Mouse (Mus musculus): Measurements from ENCODE around the gene Xpnpep2. TPM values are rescaled to one million over a fixed set of nuclear protein-coding genes. Genes with fewer than 3 reads are reported as not detected.

The Xpnpep2 gene
- total and polyA plus RNA-seq, 2 experiments from 2014 or later, result 0.62 to 0.76 TPM

- Histone ChIP-seq H3K4me2 (ENCODE audit: low read depth) (no peak overlapping the region), H3K9ac (no peak overlapping the region), H3K4me1 (ENCODE audit: insufficient read depth) (no peaks in the 10 kb centered on the region), H3K27me3 (ENCODE audit: insufficient read depth, low read length) (no peaks in the 10 kb centered on the region), H3K36me3 (ENCODE audit: insufficient read depth) (no peaks in the 10 kb centered on the region), H3K4me3 (ENCODE audit: low read depth, low read length) (no peak overlapping the region), H3K9me3 (ENCODE audit: low read length) (no peaks in the 10 kb centered on the region), H3K27ac (ENCODE audit: low read depth, low read length) (no peak overlapping the region)
- DNase-seq, result peak; percentile 20
- peak; percentile 56 for ATAC-seq
- no peak for TF ChIP-seq CTCF (IDR thresholded peaks at IDR 0.05; ENCODE audit: low read depth)
- 73% methylated on average over 4 of the region's 4 CpGs for WGBS
Observed at GRCm38 (mm10) chrX:48076806-48077425, 31.6 kb upstream of the Xpnpep2 start.

GRCm38 (mm10) chrX:48082364-48082763, 26.2 kb upstream of the Xpnpep2 start:
- H3K9me3 ChIP-seq (ENCODE audit: low read length), result no peaks in the 10 kb centered on the region
- no peaks in the 10 kb centered on the region for H3K4me1 ChIP-seq (ENCODE audit: insufficient read depth)
- DNase-seq, result no peak
- H3K4me3 ChIP-seq (ENCODE audit: low read depth, low read length), result no peak overlapping the region
- no peak overlapping the region for H3K4me2 ChIP-seq (ENCODE audit: low read depth)
- TF ChIP-seq CTCF (IDR thresholded peaks at IDR 0.05; ENCODE audit: low read depth), result no peak
- H3K27ac ChIP-seq (ENCODE audit: low read depth, low read length), result no peak overlapping the region
- WGBS, result 62% methylated on average over 5 of the region's 5 CpGs
- H3K36me3 ChIP-seq (ENCODE audit: insufficient read depth), result no peaks in the 10 kb centered on the region
- no peak for ATAC-seq
- no peaks in the 10 kb centered on the region for H3K27me3 ChIP-seq (ENCODE audit: insufficient read depth, low read length)
- H3K9ac ChIP-seq, result no peak overlapping the region

- DNase-seq, result peak; percentile 34
- peak; percentile 62 for ATAC-seq
- no peaks in the 10 kb centered on the region for H3K4me1 ChIP-seq (ENCODE audit: insufficient read depth)
- H3K9me3 ChIP-seq (ENCODE audit: low read length), result no peaks in the 10 kb centered on the region
- no peak overlapping the region for H3K9ac ChIP-seq
- H3K27me3 ChIP-seq (ENCODE audit: insufficient read depth, low read length), result no peaks in the 10 kb centered on the region
- H3K4me2 ChIP-seq (ENCODE audit: low read depth), result no peak overlapping the region
- H3K27ac ChIP-seq (ENCODE audit: low read depth, low read length), result no peak overlapping the region
- 50% methylated on average over 10 of the region's 10 CpGs for WGBS
- no peaks in the 10 kb centered on the region for H3K36me3 ChIP-seq (ENCODE audit: insufficient read depth)
- TF ChIP-seq CTCF (IDR thresholded peaks at IDR 0.05; ENCODE audit: low read depth), result no peak
- H3K4me3 ChIP-seq (ENCODE audit: low read depth, low read length), result no peak overlapping the region
Observed at GRCm38 (mm10) chrX:48092129-48092528, 16.4 kb upstream of the Xpnpep2 start.

GRCm38 (mm10) chrX:48093555-48093954, 15.0 kb upstream of the Xpnpep2 start:
- Histone ChIP-seq H3K9me3 (ENCODE audit: low read length) (no peaks in the 10 kb centered on the region), H3K4me3 (ENCODE audit: low read depth, low read length) (no peak overlapping the region), H3K4me2 (ENCODE audit: low read depth) (no peak overlapping the region), H3K27me3 (ENCODE audit: insufficient read depth, low read length) (no peaks in the 10 kb centered on the region), H3K9ac (no peak overlapping the region), H3K36me3 (ENCODE audit: insufficient read depth) (no peaks in the 10 kb centered on the region), H3K4me1 (ENCODE audit: insufficient read depth) (no peaks in the 10 kb centered on the region), H3K27ac (ENCODE audit: low read depth, low read length) (no peak overlapping the region)
- 40% methylated on average over 3 of the region's 3 CpGs for WGBS
- peak; percentile 26; the same call in 1 of the 2 replicates for TF ChIP-seq CTCF (IDR thresholded peaks at IDR 0.05; ENCODE audit: low read depth)
- ATAC-seq (no peak), DNase-seq (no peak)

GRCm38 (mm10) chrX:48094658-48095057, 13.9 kb upstream of the Xpnpep2 start:
- Histone ChIP-seq H3K9me3 (ENCODE audit: low read length) (no peaks in the 10 kb centered on the region), H3K36me3 (ENCODE audit: insufficient read depth) (no peaks in the 10 kb centered on the region), H3K27me3 (ENCODE audit: insufficient read depth, low read length) (no peaks in the 10 kb centered on the region), H3K27ac (ENCODE audit: low read depth, low read length) (no peak overlapping the region), H3K9ac (no peak overlapping the region), H3K4me1 (ENCODE audit: insufficient read depth) (no peaks in the 10 kb centered on the region), H3K4me3 (ENCODE audit: low read depth, low read length) (no peak overlapping the region), H3K4me2 (ENCODE audit: low read depth) (no peak overlapping the region)
- peak; percentile 43 for TF ChIP-seq CTCF (IDR thresholded peaks at IDR 0.05; ENCODE audit: low read depth)
- DNase-seq (no peak), ATAC-seq (no peak)
- 72% methylated on average over 4 of the region's 4 CpGs for WGBS

GRCm38 (mm10) chrX:48096580-48096979, 11.9 kb upstream of the Xpnpep2 start:
- ATAC-seq, result no peak
- WGBS, result 78% methylated on average over 8 of the region's 8 CpGs
- no peaks in the 10 kb centered on the region for H3K9me3 ChIP-seq (ENCODE audit: low read length)

GRCm38 (mm10) chrX:48098470-48099129, 9.9 kb upstream of the Xpnpep2 start:
- H3K9me3 ChIP-seq (ENCODE audit: low read length), result no peaks in the 10 kb centered on the region
- H3K27ac ChIP-seq (ENCODE audit: low read depth, low read length), result no peak overlapping the region
- no peaks in the 10 kb centered on the region for H3K27me3 ChIP-seq (ENCODE audit: insufficient read depth, low read length)
- TF ChIP-seq CTCF (IDR thresholded peaks at IDR 0.05; ENCODE audit: low read depth), result no peak
- no peak overlapping the region for H3K4me3 ChIP-seq (ENCODE audit: low read depth, low read length)
- no peak overlapping the region for H3K4me2 ChIP-seq (ENCODE audit: low read depth)
- ATAC-seq (no peak), DNase-seq (no peak)
- H3K36me3 ChIP-seq (ENCODE audit: insufficient read depth), result no peaks in the 10 kb centered on the region
- H3K9ac ChIP-seq, result no peak overlapping the region
- 74% methylated on average over 9 of the region's 9 CpGs for WGBS
- no peaks in the 10 kb centered on the region for H3K4me1 ChIP-seq (ENCODE audit: insufficient read depth)

More at GRCm38 (mm10) chrX:48096580-48096979, 11.9 kb upstream of the Xpnpep2 start:
- H3K4me1 ChIP-seq (ENCODE audit: insufficient read depth), result no peaks in the 10 kb centered on the region
- no peaks in the 10 kb centered on the region for H3K36me3 ChIP-seq (ENCODE audit: insufficient read depth)
- no peak for TF ChIP-seq CTCF (IDR thresholded peaks at IDR 0.05; ENCODE audit: low read depth)
- H3K27me3 ChIP-seq (ENCODE audit: insufficient read depth, low read length), result no peaks in the 10 kb centered on the region
- H3K27ac ChIP-seq (ENCODE audit: low read depth, low read length), result no peak overlapping the region
- H3K9ac ChIP-seq, result no peak overlapping the region
- no peak for DNase-seq
- no peak overlapping the region for H3K4me2 ChIP-seq (ENCODE audit: low read depth)
- no peak overlapping the region for H3K4me3 ChIP-seq (ENCODE audit: low read depth, low read length)
